Mouse (Mus musculus): ENCODE data around the gene Gm10057.
"Not testable (repeated sequence)": the region's sequence is repeated elsewhere in the genome, so short reads cannot be mapped to it uniquely, and the experiment has no call there.

Gm10057 gene

GRCm38 (mm10) chrX:154054939-154055338 is at the start of gene Gm10057:
Gene Gm10057 (minus strand): TSS chrX:154055039.
- not testable (repeated sequence) for DNase-seq (ENCODE audit: low read depth)

- not testable (repeated sequence) for DNase-seq (ENCODE audit: low read depth)
Observed at GRCm38 (mm10) chrX:154033727-154034126, 21.1 kb downstream of the Gm10057 start, which contains the start of gene 4921511M17Rik. Gene 4921511M17Rik (minus strand): TSS chrX:154033827.

DNA sequence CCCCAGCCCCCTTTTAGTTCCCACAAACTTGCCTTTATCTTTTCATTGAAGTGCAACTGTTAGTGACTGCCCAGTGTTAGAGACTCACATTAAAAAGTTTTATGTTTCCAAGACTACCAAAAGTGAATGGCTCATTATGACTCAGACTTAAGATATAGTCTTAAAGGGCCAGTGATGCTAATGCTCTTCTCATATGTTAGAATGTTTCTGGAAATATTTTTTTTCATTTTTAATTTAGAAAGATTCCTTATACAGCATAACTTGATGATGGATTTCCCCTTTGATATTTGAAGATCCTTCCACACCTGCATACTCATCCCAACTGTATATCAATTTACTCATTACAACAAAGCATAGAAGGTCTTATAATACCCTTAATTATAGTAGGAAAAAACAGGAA is 42.3 kb downstream of the Gm10057 start, which contains the start of gene Samt1:
Gene Samt1 (minus strand): TSS at position 101 of the 400 bp plus-strand sequence.
- DNase-seq (ENCODE audit: low read depth) = not testable (repeated sequence)
